Mouse (Mus musculus) liver, postnatal 0 days (tissue): ENCODE results near the gene 4930524J08Rik.

Source experiments
- CTCF ChIP-seq: sonication (generic); IDR thresholded peaks from 2 replicates; pipeline ENCODE4 v1.5.1; 2016; ENCODE audit warnings: antibody characterized with exemption, low read depth
- EP300 ChIP-seq: IDR thresholded peaks from 2 replicates; pipeline ENCODE4 v1.6.1; 2016; ENCODE audit warnings: antibody characterized with exemption, low read depth, mild to moderate bottlenecking

- TF ChIP-seq CTCF (no peak), EP300 (no peak)
These were observed 41.2 kb downstream of the 4930524J08Rik start for GRCm38 (mm10) chr5:100020089-100020488.
